Mouse (Mus musculus) midbrain, embryonic 12.5 days (tissue): ENCODE results near the gene Zbp1. TPM values are rescaled to one million over a fixed set of nuclear protein-coding genes. Genes with fewer than 3 reads are reported as not detected.

ENCODE experiments used
- ATAC-seq: fragments of 200-750 bp; cut with Nextera tagmentation; 2 replicates; pipeline ENCODE4 v1.8.0; 2017; ENCODE audit warnings: low read depth, moderate TSS enrichment, moderate library complexity; ENCODE audit not compliant: low FRiP score
- H3K27ac ChIP-seq: fragments of 300-500 bp; sonication (generic); replicated peaks from 2 replicates; pipeline ENCODE4 v1.5.1; 2016; ENCODE audit warnings: mild to moderate bottlenecking
- H3K27me3 ChIP-seq: fragments of 300-500 bp; sonication (generic); 2 replicates; pipeline ENCODE4 v1.6.1; 2016; ENCODE audit warnings: mild to moderate bottlenecking
- H3K36me3 ChIP-seq: fragments of 300-500 bp; sonication (generic); 2 replicates; pipeline ENCODE4 v1.6.1; 2016
- H3K4me1 ChIP-seq: fragments of 300-500 bp; sonication (generic); 2 replicates; pipeline ENCODE4 v1.6.1; 2016
- H3K4me2 ChIP-seq: fragments of 300-500 bp; sonication (generic); replicated peaks from 2 replicates; pipeline ENCODE4 v1.6.1; 2016; ENCODE audit warnings: mild to moderate bottlenecking, moderate library complexity
- H3K4me3 ChIP-seq: fragments of 300-500 bp; sonication (generic); 2 replicates; pipeline ENCODE4 v1.5.1; 2016; ENCODE audit warnings: mild to moderate bottlenecking
- H3K9ac ChIP-seq: fragments of 300-500 bp; sonication (generic); replicated peaks from 2 replicates; pipeline ENCODE4 v1.6.1; 2016; ENCODE audit warnings: mild to moderate bottlenecking, moderate library complexity
- H3K9me3 ChIP-seq: fragments of 300-500 bp; sonication (generic); 2 replicates; pipeline ENCODE4 v1.6.1; 2016; ENCODE audit warnings: mild to moderate bottlenecking
- WGBS: fragments of 180-500 bp; shearing (Covaris S2); methylation state at CpG from one replicate; pipeline ENCODE4 v1.1.7; 2016; 5-methylcytosine and 5-hydroxymethylcytosine counted together
- polyA plus RNA-seq: library from polyadenylated mRNA; unstranded; fragments of >200 nt; fragmentation: Nextera tagmentation; extraction: Ambion mirVana; gene quantifications from 2 replicates; pipeline ENCODE4 v1.2.1, GENCODE M21; 2016

Gene Zbp1
- polyA plus RNA-seq, 1 experiment from 2014 or later = 0.80 TPM

GRCm38 (mm10) chr2:173182796-173183195 is 35.9 kb downstream of the Zbp1 start:
- WGBS = 76% methylated on average over 7 of the region's 7 CpGs
- H3K4me3 ChIP-seq = no peak overlapping the region
- H3K4me2 ChIP-seq = no peak overlapping the region
- ATAC-seq = no peak
- no peak overlapping the region for H3K9ac ChIP-seq
- peaks cover 36% of the 10 kb centered on the region for H3K27me3 ChIP-seq
- peaks cover 3% of the 10 kb centered on the region; the same call in 1 of the 2 replicates for H3K4me1 ChIP-seq
- H3K9me3 ChIP-seq = no peaks in the 10 kb centered on the region
- no peaks in the 10 kb centered on the region for H3K36me3 ChIP-seq
- H3K27ac ChIP-seq = no peak overlapping the region

GRCm38 (mm10) chr2:173181901-173182300 is 36.8 kb downstream of the Zbp1 start:
- ATAC-seq = no peak
- Histone ChIP-seq H3K27ac (no peak overlapping the region), H3K4me3 (no peak overlapping the region), H3K4me2 (no peak overlapping the region), H3K9ac (no peak overlapping the region), H3K4me1 (peaks cover 3% of the 10 kb centered on the region; the same call in 1 of the 2 replicates), H3K9me3 (no peaks in the 10 kb centered on the region), H3K36me3 (no peaks in the 10 kb centered on the region), H3K27me3 (peaks cover 30% of the 10 kb centered on the region)
- 90% methylated on average over 7 of the region's 7 CpGs for WGBS

DNA sequence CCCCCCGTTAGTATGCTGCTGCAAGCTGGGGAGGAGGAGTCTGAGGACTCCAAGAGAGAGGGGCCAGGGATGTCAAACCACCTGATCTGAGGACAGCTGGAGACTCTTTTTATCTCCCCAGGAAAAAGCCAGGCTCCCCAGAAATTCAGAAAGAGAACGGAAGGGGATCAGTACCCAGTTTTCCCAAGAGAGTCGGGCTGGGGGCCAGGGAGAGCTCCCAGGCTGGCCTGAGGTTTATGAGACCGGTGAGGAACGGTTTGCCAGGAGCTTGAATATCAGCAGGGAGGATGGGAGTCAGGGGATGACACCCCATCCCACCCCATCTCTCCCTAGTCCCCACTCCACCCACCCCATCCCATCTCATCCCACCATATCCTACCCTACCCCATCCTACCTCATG is 37.2 kb downstream of the Zbp1 start:
- Histone ChIP-seq H3K9ac (no peak overlapping the region), H3K4me1 (peaks cover 3% of the 10 kb centered on the region; the same call in 1 of the 2 replicates), H3K4me2 (no peak overlapping the region), H3K27ac (no peak overlapping the region), H3K9me3 (no peaks in the 10 kb centered on the region), H3K36me3 (no peaks in the 10 kb centered on the region), H3K4me3 (no peak overlapping the region), H3K27me3 (peaks cover 26% of the 10 kb centered on the region)
- no peak for ATAC-seq
- WGBS = 65% methylated on average over 4 of the region's 5 CpGs

DNA sequence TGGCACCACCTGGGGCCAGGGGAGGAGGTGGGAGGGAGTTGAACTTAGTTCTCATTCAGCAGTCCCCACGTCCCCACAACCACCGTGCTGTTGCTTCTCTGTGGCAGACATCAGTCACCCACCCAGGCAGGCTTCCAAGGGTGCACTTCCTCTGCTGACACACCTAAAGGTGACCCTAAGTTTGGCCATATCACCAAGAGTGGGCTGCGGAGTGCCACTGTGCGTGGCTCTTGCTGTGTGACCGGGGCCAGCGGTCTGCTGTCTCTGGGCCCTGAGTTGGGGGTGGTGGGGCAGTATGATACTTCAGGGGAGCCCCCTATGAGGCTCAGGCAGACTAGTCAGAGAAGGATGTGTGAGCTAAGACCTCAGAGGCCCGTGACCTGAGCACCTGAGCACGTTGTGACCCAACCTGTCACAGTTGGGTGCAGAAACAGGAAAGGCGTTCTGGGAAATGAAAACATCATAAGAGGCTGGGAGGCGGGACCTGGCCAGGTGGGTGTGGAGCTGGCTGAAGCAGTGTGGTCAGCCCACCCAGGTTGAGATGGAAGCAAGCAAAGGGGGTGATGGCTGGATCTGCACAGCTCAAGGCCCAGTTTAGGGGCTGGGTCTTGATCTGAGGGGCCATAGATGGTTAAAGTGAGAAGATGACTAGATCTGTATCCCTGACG is 37.9 kb downstream of the Zbp1 start:
- 84% methylated on average over 11 of the region's 11 CpGs for WGBS
- Histone ChIP-seq H3K4me3 (no peak overlapping the region), H3K9ac (no peak overlapping the region), H3K9me3 (peaks cover 1% of the 10 kb centered on the region; the same call in 1 of the 2 replicates), H3K27me3 (peaks cover 24% of the 10 kb centered on the region), H3K4me2 (no peak overlapping the region), H3K4me1 (peaks cover 3% of the 10 kb centered on the region; the same call in 1 of the 2 replicates), H3K27ac (no peak overlapping the region), H3K36me3 (no peaks in the 10 kb centered on the region)
- no peak for ATAC-seq

- H3K27ac ChIP-seq = no peak overlapping the region
- no peak for ATAC-seq
- 79% methylated on average over 4 of the region's 4 CpGs for WGBS
Measured at GRCm38 (mm10) chr2:173180026-173180425, 38.7 kb downstream of the Zbp1 start.

GRCm38 (mm10) chr2:173179046-173179445 is 39.7 kb downstream of the Zbp1 start:
- no peak overlapping the region for H3K27ac ChIP-seq
- no peak overlapping the region for H3K9ac ChIP-seq
- H3K4me1 ChIP-seq = peaks cover 9% of the 10 kb centered on the region
- H3K4me3 ChIP-seq = no peak overlapping the region
- no peaks in the 10 kb centered on the region for H3K36me3 ChIP-seq
- H3K27me3 ChIP-seq = peaks cover 14% of the 10 kb centered on the region
- H3K9me3 ChIP-seq = peaks cover 6% of the 10 kb centered on the region; the same call in 1 of the 2 replicates
- H3K4me2 ChIP-seq = no peak overlapping the region
- 88% methylated on average over 7 of the region's 7 CpGs for WGBS
- ATAC-seq = no peak

More at GRCm38 (mm10) chr2:173180026-173180425, 38.7 kb downstream of the Zbp1 start:
- Histone ChIP-seq H3K4me1 (peaks cover 3% of the 10 kb centered on the region; the same call in 1 of the 2 replicates), H3K36me3 (no peaks in the 10 kb centered on the region), H3K4me2 (no peak overlapping the region), H3K9ac (no peak overlapping the region), H3K9me3 (peaks cover 6% of the 10 kb centered on the region; the same call in 1 of the 2 replicates), H3K27me3 (peaks cover 20% of the 10 kb centered on the region), H3K4me3 (no peak overlapping the region)

DNA sequence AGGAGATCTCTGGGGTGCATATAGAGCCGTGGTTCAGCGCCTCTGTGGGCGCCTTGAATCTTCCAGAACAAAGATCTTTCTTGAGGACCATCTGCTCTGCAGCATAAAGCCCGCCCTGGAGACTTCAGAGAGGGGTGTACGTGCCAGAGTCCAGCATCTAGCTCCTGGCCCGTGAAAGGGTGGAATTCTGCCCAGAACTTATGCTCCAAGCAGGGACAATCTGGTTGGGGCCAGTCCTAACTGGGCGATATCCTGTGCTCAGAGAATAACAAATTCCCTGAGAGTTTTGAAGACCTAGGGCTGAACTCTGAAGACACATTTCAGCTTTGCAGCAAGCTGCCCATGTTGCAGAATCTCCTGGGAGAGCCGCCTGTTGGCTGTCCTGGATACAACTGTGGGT is 40.8 kb downstream of the Zbp1 start:
- Histone ChIP-seq H3K27me3 (peaks cover 8% of the 10 kb centered on the region; the same call in 1 of the 2 replicates), H3K36me3 (no peaks in the 10 kb centered on the region), H3K4me2 (no peak overlapping the region), H3K4me3 (no peak overlapping the region), H3K27ac (no peak overlapping the region), H3K4me1 (peaks cover 17% of the 10 kb centered on the region), H3K9me3 (peaks cover 6% of the 10 kb centered on the region; the same call in 1 of the 2 replicates), H3K9ac (no peak overlapping the region)
- 84% methylated on average over 8 of the region's 8 CpGs for WGBS
- no peak for ATAC-seq

- no peak overlapping the region for H3K4me2 ChIP-seq
- no peak overlapping the region for H3K27ac ChIP-seq
- H3K4me1 ChIP-seq = peaks cover 21% of the 10 kb centered on the region
- H3K36me3 ChIP-seq = no peaks in the 10 kb centered on the region
- no peak for ATAC-seq
- WGBS = 84% methylated on average over 5 of the region's 5 CpGs
- peaks cover 3% of the 10 kb centered on the region; the same call in 1 of the 2 replicates for H3K27me3 ChIP-seq
- no peak overlapping the region for H3K9ac ChIP-seq
- no peak overlapping the region for H3K4me3 ChIP-seq
- H3K9me3 ChIP-seq = peaks cover 6% of the 10 kb centered on the region; the same call in 1 of the 2 replicates
Measured at GRCm38 (mm10) chr2:173177481-173177880, 41.2 kb downstream of the Zbp1 start.

GRCm38 (mm10) chr2:173175703-173176102 is 43.0 kb downstream of the Zbp1 start:
- Histone ChIP-seq H3K4me1 (peaks cover 36% of the 10 kb centered on the region), H3K36me3 (no peaks in the 10 kb centered on the region), H3K4me2 (no peak overlapping the region), H3K27ac (no peak overlapping the region), H3K9ac (no peak overlapping the region), H3K4me3 (no peak overlapping the region), H3K27me3 (no peaks in the 10 kb centered on the region), H3K9me3 (peaks cover 6% of the 10 kb centered on the region; the same call in 1 of the 2 replicates)
- no peak for ATAC-seq
- WGBS = 88% methylated on average over 5 of the region's 5 CpGs

GRCm38 (mm10) chr2:173174569-173174968 is 44.2 kb downstream of the Zbp1 start:
- no peak for ATAC-seq
- 38% methylated on average over 1 of the region's 1 CpGs for WGBS
- H3K9ac ChIP-seq = no peak overlapping the region

GRCm38 (mm10) chr2:173173521-173174511 is 44.9 kb downstream of the Zbp1 start:
- Histone ChIP-seq H3K36me3 (no peaks in the 10 kb centered on the region), H3K4me2 (peak overlapping the region; percentile 57), H3K27me3 (no peaks in the 10 kb centered on the region; the same call in 1 of the 2 replicates), H3K27ac (peak overlapping the region; percentile 97), H3K9me3 (peaks cover 6% of the 10 kb centered on the region; the same call in 1 of the 2 replicates), H3K9ac (peak overlapping the region; percentile 39; the same call in 1 of the 2 replicates), H3K4me3 (peak overlapping the region; percentile 32), H3K4me1 (peaks cover 36% of the 10 kb centered on the region)
- 2% methylated on average over 22 of the region's 22 CpGs for WGBS
- ATAC-seq = peak; percentile 85

More at GRCm38 (mm10) chr2:173174569-173174968, 44.2 kb downstream of the Zbp1 start:
- H3K4me3 ChIP-seq = peak overlapping the region; percentile 32; the same call in 1 of the 2 replicates
- no peaks in the 10 kb centered on the region for H3K36me3 ChIP-seq
- peak overlapping the region; percentile 97 for H3K27ac ChIP-seq
- peaks cover 6% of the 10 kb centered on the region; the same call in 1 of the 2 replicates for H3K9me3 ChIP-seq
- H3K4me2 ChIP-seq = peak overlapping the region; percentile 57
- H3K27me3 ChIP-seq = no peaks in the 10 kb centered on the region; the same call in 1 of the 2 replicates
- H3K4me1 ChIP-seq = peaks cover 36% of the 10 kb centered on the region
